Mouse (Mus musculus): ENCODE measurements around the gene Stra6.

The Stra6 gene

DNA sequence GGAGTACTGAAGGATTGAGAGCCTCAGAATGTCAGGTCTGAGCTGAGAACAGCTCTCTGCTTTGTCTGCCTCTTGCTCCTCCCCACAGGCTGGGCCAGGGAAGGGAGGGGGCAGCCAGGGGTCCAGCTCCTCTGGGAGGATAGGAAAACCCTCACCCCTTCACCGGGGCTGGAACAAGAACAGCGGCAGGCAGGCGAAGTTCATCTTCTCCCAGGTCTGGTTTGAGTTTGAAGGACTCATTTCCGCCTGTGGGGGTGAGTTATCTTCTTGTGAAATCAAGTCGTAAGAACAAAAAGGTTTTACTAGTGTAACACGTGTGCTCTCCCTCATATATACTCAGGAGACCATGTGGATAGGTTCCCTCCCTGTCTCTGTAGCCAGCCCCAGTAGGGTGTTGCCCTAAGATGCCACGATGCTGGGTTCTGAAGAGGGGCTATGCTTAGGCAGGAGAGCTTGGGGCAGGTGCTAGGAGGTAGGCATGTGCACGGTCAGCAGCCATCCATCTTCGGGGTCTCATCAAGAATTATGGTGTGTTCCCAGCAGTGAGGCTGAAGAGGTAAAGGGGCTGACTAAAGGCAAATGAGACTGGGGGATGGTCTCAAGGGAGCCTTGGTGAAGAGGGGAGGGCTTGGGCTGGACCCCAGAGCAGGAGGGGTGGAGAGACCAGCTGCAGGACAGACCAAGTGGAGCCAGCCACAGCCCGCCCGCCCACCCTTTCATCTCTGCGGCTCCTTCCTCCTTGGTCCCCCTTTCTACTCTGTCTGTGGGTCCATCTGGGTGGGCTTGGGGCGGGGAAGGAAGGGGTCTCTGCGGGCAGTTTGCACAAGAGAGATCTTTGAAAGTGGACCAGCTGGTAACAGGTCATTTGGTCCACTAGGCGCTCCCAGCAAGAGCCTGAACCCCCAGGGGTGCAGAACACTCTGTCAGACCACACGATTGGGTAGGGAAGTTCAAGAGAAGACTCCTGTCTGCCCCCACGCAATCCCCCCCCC, 70.6 kb downstream of the Stra6 start:
- no peak for DNase-seq (ENCODE audit: low spot score)

DNA sequence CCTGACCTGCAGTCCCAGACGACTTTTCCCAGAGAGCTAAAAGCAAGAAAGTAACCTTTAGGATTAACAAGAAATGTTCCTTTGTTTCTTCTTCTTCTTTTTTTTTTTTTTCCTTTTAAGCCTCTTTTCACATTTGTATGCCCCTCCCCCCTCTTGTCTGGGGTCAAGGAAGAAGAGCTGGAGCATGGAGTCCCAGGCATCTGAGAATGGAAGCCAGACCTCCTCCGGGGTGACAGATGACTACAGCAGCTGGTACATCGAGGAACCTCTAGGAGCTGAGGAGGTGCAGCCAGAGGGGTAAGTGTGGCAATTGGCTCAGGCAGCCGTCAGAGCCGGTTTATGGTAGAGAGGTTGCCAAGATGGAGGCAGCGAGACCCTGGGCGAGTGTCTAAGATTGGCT, 71.3 kb downstream of the Stra6 start:
- no peak for DNase-seq (ENCODE audit: low spot score)

DNA sequence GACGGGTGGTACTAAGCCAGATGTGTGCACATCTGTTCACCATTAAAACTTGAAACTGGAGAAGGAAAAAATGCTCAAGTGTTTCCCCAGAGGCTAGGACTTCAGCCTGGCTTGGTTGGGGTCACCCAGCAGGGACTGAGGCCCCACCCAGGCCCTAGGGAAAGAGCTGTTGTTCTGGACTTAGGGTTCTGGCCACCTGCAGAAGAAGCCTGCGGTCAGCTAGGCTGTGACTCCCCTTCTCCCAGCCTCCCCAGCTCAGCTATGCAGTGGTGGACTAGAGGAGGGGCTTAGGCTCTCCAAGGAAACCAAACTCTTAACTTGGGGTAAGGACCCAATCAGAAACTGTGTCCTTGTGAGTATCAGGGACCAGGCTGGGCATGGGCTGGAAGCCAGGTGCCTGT, 72.3 kb downstream of the Stra6 start:
- DNase-seq (ENCODE audit: low spot score): no peak

DNA sequence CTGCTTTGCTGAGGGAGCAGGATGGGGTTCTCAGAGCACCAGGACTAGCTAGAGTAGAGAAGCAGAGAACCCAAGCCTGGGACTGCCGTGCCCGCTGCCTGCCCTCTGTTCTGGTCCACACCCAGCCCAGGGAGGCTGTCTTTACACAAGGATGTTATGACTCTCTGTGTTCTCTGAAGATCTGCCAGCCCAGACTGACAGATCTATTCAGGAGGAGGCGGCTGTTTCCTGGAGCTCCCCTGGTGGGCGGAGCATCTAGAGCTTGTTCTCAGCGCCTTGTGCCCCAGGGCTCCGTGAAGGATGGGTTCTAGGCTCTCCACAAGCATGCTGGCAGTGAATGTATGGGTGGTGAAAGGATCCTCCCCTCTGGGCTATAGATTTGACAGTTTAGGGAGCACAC, 76.4 kb downstream of the Stra6 start:
- DNase-seq (ENCODE audit: low spot score): peak; percentile 34

DNA sequence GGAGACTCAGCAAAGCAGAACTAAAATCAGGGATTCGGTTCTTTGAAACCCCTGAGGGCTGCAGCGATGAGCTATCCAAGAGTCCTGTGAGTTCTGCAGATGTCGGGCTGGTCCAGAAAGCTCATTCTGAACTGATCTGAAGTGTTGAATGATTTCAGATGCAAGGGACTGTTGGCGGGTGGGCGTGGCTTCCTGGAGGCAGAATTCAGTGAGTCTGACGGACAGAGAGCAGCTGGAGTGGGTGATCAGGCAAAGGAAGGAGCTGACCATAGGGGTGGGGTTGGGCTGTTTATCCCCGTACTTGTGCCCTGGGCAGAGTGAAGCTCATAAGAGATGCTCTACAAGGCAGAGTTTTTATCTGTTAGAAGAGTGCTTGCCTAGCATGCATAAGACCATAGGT, 79.8 kb downstream of the Stra6 start:
- DNase-seq (ENCODE audit: low spot score): no peak

DNA sequence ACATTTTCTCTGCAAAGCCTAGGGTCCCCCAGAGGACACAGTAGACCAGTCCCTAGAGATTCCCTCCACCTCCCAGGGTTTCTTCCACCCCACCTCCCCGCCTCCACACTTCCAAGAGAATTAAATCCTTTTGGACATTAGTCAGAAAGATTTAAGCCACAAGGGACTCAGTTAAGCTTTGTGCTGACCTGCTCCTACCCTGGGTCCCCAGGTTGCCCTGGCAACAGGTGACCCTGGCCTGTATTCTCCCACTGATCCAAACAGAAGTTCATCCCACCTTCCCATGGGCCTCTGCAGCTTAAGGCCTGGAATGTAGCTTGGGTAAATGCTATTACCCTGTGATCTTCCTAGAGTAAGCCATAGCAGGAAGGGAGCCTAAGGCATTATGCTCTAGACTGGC, 81.1 kb downstream of the Stra6 start:
- no peak for DNase-seq (ENCODE audit: low spot score)

DNA sequence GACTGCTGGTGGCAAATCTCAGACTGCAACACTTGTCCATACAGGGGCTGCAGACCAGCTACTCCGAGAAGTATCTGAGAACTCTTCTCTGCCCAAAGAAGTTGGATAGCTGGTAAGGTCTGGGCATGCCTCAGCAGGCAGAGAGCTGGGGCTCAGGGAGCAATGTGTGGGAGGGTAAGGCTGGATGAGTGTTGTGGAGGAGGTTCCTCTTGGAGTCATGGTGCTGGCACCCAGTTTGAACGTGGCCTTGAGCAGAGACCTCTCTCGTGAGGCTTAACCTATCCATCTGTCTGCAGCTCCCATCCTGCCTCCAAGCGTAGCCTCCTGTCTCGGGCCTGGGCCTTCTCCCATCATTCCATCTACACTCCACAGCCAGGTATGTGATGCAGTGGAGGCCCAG, 81.8 kb downstream of the Stra6 start:
- DNase-seq (ENCODE audit: low spot score): no peak

DNA sequence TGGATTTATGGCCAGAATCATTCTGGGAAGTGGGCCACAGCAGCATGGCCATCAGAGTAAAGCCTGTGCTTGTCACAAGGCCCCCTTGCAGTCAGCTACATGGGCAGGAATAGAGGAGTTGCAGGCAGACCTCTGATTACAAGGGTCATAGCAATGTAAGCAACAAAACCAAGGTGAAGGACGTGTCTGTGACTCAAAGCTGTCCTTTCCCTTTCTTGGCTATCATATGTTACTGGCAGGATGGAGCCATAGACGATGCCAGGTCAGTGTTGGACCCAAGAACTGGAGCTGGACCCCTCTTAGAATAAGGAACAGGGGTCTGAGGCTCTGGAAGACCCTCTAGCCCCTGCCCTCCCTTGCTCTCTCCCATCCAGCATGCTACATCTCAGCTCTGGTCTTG, 85.2 kb downstream of the Stra6 start:
- no peak for DNase-seq (ENCODE audit: low spot score)

DNA sequence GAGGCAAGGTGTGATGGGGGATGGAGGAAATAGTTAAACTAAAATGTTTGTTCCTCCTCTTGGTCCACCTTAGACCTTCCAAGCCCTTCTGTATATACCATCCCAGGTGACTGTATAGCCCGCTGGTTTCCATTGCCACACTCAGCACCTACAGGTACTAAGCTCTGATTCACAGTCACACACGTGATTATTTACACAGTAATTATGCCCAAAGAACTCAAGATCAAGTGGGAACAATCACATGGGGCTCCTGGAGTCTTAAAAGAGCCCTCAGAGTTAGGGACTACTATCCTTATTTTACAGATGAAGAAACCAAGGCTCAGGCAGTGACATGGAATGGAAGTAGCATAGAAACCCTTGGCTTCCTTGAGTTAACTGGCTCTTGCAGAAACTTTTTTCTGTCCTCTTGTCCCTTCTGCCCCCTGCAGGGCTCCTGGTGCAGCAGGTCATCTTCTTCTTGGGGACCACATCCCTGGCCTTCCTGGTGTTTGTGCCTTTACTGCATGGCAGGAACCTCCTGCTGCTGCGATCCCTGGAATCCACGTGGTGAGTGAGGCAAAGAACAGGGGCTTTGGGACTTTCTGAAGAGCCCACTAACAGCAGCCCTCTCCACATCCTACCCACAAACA, 87.3 kb downstream of the Stra6 start:
- no peak for DNase-seq (ENCODE audit: low spot score)

DNA sequence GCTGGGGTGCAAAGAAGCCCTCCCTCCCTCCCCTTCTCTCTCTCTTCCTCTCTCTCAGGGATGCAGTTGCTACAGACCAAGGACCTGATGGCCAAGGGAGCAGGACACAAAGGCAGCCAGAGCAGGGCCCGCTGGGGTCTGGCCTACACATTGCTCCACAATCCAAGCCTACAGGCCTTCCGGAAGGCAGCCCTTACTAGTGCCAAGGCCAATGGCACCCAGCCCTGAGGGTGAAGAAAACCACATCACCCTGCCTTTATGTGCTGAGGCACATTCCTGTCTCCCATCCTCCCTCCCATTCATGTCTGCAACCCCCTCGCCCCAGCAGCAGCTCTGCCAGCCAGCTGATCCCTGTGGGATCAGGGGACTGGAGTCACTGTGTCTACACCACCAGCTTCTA, 89.5 kb downstream of the Stra6 start:
- DNase-seq (ENCODE audit: low spot score): no peak

DNA sequence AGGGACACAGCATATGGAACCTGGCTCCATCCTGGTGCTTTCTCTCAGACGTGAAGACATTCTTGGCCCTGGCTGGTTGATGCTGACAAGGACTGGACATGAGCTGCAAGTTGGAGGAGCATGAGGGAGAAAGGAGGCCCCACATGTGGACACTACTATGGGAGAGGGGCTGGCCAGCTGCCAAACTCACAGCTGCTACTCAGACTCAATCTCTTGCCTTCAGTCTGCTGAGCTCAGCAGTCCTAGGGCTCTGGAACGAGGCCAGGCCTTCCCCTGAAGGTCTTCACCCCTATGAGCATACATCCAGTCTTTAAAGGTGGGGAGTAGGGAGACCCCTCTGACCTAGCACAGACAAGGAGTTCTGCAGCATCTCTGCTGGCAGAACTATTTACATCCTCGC, 91.8 kb downstream of the Stra6 start:
- peak; percentile 43 for DNase-seq (ENCODE audit: low spot score)

DNA sequence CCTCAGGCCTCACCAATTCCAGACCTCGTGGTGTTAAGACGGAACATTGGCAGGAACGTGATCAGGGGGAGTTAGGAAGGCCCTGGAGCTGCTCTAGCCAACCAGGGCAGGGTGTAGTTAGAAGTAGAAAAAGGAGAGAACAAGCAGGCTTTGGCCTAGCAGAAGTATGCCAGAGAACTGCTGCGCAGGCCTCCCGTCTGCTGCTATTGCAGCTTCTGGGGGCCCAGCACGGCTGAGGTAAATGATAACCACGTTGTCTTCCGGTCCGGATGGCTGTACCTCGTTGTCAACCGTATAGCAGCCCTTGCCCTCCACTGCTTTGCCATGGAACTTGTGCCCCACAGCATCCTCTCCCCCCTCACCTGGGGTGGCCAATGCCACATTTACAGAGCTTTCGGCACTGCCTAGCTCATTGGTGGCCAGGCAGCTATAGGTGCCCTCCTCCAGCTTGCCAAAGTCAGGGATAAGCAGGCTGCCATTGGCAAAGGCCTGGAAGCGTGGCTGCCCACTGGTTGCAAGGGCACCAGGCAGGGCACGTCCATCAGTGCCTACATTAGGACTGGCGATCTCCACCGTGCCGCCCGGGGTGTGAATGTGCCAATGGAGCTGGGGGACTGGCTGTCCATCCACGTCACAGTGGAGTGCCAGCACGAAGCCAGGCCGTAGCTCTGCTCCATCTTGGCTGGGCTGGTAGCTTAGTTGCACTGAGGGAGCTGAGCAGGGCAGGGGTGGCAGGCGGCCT, 93.4 kb downstream of the Stra6 start:
- DNase-seq (ENCODE audit: low spot score): no peak

DNA sequence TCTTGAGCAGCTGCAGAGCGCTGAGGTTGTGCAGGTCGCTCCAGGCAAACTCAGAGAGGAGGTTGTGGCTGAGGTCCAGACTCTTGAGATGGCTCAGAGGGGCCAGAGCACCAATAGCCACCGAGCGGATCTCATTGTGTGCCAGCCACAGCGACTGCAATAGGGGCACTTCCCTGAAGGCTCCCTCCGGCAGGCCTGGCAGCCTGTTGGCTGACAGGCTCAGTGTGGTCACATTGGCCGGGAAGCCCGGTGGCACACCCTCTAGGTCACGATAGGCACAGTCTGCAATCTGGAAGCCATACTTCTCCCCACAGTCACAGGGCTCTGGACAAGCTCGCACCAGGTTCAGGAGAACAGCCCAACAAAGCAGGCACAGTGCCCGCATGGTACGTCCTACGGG, 94.2 kb downstream of the Stra6 start:
- no peak for DNase-seq (ENCODE audit: low spot score)

DNA sequence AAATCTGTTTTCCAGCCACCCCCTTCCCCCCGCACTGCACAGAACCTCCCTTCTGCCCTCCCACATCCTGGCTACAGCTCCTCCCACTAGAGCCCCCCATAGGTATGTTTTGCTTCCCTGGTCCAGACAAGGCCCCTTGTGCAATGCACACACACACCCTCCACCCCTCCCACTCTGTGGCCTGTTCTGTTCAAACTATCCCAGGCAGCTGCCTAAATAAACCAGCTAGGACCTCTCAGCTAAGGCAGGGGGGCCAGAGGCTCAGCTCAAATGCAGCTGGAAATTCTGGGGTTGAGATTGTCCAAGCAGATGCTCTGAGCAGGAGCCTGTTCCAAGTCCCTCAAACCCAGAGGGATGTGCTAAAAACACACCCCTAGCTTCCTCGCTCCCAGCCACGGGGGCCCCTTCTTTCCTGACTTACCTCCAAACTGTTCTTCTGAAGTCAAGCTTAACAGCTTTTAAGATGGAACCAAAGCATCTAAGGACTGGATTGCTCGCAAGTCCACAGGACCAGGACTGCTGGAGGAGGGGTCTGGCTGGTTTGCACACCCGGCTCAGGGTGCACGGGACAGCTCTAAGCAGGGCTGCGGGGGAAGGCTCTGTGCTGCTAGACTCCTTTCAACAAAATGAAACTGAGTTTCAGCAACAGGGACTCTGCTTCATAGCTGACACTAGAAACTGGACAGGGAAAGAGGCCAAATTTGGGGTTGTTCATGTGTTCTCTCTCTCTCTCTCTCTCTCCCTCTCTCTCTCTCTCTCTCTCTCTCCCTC, 95.1 kb downstream of the Stra6 start:
- peak; percentile 47 for DNase-seq (ENCODE audit: low spot score)

DNA sequence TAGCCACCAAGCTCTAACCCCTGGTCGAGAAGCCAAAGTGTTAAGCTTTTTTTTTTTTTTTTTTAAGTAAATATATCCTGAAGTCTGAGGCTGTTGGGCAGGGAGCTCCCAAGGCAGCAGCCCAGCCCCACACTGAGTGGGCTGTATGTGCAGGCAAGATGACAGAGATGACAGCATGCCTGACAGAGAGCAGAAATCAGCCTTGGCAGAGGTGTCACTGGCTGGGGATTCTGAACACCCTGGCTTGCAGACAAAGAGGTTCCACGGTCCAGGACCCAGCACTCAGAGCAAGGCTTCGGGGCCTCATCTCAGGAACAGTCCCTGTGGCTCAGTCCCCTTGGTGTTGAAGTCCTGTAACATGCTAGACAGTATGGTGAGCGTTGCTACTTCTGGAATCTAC, 96.3 kb downstream of the Stra6 start:
- DNase-seq (ENCODE audit: low spot score): no peak

DNA sequence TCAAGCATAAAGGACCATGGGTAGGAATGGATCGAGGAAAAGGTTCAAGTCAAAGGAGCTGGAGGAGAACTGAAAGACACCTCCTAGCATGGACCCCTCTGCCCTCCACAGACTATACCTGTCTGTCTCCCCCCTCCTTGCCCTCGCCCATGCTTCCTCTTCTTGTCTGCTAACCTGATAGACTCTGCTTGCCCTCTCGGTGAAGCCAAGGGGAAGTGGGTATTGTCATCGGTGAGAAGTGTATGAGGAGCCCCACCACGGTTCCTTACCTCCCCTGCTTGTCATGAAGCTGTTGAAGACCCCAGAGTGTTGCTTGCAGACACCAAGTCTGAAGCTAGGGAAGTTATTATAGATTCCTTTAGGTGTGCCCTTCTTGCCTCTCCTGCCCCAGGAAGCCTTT, 96.7 kb downstream of the Stra6 start:
- DNase-seq (ENCODE audit: low spot score): no peak

DNA sequence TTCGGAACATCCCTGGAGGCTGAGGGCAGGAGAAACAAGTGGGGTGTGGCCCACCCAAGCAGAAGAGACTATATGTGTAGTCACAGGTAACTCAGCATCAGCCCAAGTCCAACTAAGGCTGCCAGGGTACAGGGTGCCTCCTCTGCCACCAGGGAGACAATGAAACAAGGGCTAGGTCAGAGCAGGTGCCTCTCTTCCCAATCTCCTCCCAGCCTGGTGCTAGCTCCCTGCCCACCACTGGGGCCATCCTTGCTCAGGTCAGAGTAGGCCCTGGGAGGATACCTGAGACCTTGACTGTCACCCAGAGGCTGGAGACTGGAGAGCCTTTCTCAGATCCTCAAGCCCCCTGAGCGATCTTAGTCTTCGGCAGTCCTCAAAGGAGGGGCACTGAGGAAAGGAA, 98.6 kb downstream of the Stra6 start:
- DNase-seq (ENCODE audit: low spot score): no peak

DNA sequence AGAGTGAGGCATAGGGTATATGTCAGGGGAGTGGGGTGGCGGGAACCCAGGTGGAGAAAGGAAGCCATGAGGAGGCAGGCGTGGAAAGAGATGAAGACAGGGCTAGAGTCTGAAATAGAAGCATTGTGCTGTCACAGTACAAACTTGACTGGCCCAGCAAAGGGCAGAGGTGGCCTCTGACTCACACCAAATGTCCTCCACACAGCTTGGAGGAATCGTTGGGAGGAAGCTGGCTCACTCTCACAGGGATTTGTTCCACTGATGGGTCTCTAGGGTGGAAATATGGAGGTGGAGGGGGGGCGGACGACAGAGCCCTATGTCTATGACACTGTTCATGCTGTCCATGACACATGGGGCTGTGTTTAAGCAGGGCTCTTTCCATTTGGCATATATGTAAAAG, 99.6 kb downstream of the Stra6 start:
- DNase-seq (ENCODE audit: low spot score): no peak

DNA sequence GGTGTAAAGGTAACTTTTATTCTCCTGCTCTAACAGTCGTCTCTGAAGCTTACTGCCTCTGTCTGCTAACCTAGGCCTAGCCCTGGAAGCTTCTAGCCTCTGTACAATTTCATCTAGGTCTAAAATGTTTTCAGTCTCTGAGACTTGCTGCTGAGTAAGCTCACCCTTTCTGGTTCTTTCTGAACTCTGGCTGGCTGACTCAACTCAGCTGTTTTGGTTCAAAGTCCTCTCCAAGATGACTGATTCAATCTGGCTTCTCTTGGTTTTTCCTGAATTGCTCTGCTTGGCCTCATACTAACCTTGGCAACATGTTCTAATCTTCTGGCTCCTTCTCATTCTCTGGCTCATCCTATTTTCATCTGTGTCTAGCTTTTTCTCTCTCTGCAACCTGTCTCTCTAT, 102.2 kb downstream of the Stra6 start:
- no peak for DNase-seq (ENCODE audit: low spot score)

DNA sequence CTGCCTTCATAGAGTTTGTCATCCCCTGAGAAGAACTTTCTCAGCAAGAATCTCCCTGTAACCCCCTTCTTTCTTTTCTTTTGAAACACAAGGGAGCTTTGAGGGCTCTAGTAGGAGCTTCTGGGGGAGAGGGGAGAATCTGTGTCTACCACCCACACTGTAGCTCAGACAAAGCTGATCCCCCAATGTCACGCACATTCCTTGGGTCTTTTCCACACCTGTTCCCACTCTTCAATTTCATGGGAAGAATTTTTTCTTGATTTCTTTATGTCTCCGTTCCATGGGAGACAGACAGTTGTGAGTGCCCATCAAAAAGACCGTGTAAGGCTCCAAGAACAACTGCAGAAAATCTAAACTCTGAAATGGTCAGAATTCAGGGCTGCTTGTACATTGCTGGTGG, 105.3 kb downstream of the Stra6 start:
- DNase-seq (ENCODE audit: low spot score): no peak

DNA sequence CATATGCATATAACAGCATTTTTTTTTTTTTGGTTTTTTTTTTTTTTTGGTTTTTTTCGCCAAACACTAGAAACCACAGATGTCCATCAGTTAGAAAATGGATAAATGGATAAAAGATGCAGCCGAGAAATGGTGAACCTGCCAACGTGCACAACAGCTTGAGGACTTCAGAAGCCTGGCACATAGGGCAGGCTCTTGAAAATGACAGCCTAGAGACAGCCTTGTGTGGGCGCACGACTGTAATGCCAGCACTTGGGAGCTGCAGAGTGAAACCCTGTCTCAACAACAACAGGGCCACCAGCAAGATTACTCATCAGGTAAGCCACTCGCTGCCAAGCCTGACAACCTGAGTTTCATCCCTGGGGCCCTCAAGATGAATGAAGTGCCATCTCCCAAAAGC, 105.8 kb downstream of the Stra6 start:
- no peak for DNase-seq (ENCODE audit: low spot score)

DNA sequence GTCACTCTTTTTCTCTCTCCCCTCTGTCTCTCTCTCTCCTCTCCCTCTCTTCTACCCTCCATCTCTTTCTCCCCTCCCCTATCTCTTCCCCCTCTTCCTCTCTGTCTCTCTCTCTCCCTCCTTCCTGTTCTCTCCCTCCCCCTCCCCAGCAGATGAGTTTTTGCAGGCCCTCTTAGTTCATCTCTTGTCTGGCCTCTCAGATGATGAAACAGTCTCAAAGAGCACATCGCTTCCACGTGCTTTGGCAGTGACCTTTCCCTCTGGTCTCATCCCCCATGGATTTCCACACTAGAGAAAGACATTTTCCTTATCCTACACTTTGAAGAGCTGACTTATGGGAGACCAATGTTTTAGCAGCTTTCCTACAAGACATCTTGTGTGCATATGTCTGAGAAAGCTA, 109.3 kb downstream of the Stra6 start:
- no peak for DNase-seq (ENCODE audit: low spot score)

Measured in urinary bladder, postnatal 14 days (tissue).